Mouse (Mus musculus) hematopoietic stem cell, adult 5-6 weeks (primary cell): ENCODE data around the gene Il1rl1. TPM values are rescaled to one million over a fixed set of nuclear protein-coding genes. Genes with fewer than 3 reads are reported as not detected.
A peak's percentile ranks its signal among the peaks of the same experiment; 100 is the strongest.

Experiments used
- ATAC-seq, 2 experiments: fragments of 125-278 bp in 1 of 2; replicated peaks in 1 of 2; 2 replicates each; pipeline ENCODE4 v1.8.0; 2016 to 2017; ENCODE audit warnings: inconsistent platforms in 2 of 2, mild to moderate bottlenecking in 2 of 2, moderate number of reproducible peaks in 2 of 2, low read depth in 1 of 2, moderate TSS enrichment in 1 of 2; ENCODE audit not compliant: low FRiP score in 2 of 2, poor library complexity in 2 of 2, severe bottlenecking in 2 of 2, insufficient read depth in 1 of 2, low TSS enrichment in 1 of 2
- total RNA-seq: library from RNA; stranded (forward); fragments of 172-1452, 232-1000 nt; gene quantifications from 2 replicates; pipeline ENCODE4 v1.2.3, GENCODE M21; 2017

Gene Il1rl1
- total RNA-seq, 1 experiment from 2014 or later = 17.5 TPM

DNA sequence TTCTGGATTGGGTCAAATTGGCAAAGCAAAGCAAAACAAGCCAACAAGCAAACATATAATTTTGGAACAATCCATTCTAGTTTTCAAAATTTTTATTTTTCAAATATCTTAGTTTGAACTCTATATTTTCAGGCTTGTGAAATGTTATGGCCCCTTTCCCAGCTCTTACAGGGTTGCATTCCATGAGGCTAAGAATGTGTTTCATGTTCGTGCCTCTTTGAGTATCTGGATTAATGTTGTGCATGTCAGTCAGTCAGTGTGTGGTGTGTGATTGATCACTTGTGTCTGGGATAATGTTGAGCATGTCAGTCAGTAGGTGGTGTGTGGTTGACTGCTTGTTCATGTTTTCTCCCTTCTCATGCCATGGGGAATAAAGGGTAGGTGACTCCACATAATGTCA lies 1.5 kb upstream of the Il1rl1 start:
- ATAC-seq = no peak

DNA sequence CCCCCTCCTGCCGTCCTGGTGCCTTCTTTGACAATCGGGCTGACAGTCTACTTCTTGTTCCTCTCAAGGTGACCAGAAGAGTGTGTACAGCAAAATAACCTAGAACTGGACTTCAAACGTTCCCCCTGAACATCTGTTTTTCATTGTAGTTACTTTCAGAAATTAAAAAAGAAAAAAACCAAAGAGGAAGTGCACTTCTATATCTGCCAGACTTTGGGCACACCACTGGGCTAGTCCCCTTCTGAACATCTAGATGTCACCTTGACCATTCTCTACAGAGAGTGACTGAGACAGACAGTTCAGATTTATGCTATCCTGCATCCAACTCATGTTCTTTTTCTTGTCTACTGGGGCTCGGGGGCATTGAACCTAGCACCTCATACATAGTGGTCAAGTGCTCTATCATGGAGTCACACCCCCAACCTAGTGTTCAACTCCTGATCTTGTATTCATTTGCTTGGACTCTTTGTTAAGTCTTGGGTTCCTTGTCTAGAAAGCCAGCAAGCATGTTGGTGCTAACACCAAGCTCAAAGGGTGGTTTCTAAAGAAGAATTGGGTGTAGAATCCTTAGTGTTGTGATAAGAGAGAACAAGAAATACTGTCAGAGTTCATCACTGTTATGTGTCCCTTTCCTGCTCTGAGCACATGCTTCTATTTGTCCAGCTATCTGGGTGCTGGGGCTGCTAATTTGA lies 919 bp downstream of the Il1rl1 start:
- ATAC-seq = no peak

DNA sequence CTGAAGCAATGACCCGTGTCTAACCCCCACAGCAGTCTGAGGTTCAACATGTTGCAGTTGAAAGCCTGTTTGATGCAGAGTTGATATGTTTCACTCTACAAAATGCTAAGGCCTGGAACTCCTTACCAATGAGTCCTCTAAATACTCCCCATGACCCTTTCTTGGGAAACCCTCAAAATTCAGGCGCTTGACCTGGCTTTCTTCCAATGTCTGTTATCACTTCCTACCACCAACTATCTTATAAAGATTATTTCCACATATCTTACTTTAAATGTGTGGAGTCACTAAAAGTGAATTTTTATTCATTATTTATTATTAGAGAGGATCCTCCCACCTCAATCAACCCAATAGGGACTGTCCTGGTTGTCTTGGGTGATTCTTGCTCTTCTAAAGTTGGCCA lies 2.8 kb downstream of the Il1rl1 start:
- ATAC-seq = no peak

DNA sequence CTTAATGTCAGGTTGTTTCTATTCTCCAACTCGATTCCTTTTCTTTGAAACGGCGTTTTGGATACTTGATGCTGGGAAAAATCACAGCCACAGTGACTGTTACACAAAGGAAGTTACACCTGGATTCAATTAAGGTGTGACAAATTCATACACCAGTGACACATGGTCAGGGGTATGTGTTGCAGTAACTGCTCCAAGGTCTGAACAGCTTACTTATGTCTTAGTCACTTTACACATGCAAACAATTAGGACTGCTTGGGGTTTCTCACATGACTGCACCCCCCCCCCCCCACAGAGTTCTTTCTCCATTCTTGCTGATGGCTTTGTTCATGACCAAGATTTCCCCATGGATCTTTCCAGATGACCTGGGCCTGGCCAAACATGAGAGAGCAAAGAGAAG lies 6.6 kb downstream of the Il1rl1 start:
- no peak for ATAC-seq

DNA sequence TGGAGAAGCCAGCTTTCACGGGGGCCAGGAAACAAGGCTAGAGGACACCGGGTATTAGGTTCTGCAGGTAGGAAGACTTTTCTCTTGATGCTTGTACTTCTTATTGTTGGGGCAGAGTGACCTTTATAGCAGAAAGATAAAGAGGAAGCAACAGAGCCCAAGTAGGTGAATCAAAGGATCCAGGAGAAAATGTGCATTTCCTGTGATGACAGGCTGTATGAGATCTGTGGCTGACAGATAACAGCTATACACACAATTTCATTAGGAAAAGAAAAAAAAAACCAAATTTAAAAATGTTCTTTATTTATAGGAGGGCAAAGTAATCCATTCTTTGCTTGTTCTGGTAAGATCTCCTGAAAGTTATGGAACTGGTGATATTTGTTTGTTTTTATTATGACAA lies 8.0 kb downstream of the Il1rl1 start:
- no peak for ATAC-seq

DNA sequence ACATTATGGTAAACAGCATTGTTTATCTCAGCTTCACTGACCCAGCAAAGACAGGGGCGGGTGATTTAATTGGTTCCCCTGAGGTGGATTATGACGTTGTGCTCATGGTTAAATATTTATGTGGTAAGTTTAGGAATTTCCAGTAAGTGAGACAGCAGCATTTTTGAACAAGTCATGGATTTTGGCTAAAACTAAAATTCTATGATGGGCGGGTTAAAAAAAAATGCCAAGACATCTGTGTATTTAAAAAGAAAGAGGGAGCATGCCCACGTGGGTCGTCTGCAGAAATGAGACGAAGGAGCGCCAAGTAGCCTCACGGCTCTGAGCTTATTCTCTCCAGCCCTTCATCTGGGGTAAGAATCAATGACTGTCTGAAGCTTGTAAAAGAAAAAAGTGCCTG lies 10.1 kb downstream of the Il1rl1 start:
- no peak for ATAC-seq

DNA sequence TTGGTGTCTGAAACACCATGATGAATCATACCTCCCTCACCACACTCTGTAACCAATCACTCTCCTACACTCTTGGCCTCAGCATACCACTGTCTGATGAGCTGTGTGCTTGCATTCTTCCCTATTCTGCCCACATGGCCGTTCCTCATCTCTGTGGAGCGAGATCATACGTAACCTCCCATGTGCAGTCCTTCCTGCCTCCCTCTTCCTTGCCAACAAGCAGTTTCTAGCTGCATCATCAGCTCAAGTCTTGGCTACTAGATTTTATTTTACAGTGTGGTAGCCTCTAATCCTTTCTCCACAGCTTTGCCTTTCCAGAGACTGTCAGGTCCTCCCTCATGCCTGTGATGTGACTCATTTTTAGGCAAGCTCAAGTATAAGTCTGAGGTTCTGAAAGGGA lies 15.4 kb downstream of the Il1rl1 start:
- ATAC-seq = no peak

DNA sequence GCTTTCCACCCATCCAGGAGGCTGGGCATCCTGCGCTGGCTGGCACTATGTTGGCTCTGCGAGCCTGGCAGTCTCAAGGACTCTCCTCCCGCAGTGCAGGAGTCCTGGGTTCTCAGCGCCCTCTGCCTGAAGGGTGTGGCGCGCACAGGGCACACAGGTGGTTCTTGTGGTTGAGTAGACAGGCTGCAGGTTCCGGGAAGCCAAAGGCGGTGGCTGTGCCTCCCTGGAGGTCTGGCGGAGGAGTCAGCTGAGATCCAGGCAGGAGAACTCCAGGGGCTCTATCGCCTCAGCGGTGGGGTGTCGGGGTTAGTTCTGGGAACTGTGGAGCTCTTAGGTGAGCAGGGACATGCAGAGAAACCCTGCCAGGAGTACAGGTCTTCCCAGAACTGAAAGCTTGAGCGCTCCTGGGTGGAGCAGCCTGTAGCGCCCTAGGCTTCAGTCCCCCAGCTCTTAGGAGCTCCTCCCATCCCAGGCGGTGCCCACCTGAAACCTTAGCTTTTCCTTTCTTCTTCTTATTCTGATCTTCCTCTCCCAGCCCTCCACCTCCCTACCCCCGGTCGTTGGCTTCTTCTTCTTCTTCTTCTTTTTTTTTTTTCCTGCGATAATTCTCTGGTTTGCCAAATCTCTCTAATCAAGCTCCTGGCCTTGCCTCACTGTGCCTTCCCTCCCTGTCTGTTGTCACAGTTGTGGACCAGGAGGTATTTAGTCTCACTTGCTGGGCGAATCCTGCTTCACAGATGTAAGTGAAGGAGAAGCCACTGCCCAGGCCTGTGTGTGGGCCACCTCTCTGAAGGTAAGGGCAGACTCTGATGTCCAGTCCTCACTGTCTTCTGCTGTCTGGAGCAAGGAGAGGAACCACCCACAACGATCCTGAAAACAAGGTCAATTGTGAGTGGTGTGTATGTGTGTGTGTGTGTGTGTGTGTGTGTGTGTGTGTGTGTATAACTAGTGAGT lies 36.4 kb downstream of the Il1rl1 start, which contains the start of gene Il18r1:
Gene Il18r1, plus strand, starts transcription at position 76 of the 954 bp plus-strand sequence.
- ATAC-seq = peak; percentile 68 to 73

DNA sequence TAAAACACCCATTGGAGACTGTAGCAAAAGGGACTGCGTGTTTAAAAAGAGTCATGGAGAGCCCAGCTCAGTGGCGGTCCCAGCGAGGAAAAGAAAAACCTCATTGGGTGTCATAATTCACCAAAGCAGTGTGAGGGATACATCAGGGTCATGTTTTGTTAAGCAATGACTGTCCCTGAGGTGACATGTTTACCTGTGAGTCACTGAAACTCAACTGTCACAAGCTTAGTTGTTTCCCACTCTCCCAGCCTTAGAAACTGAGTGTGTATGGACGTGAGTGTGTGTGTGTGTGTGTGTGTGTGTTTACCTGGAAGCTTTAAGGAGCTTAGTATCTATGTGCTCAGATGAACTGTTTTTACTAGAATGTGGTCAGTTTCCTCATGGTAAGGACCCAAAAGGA lies 37.9 kb downstream of the Il1rl1 start:
- ATAC-seq = no peak

DNA sequence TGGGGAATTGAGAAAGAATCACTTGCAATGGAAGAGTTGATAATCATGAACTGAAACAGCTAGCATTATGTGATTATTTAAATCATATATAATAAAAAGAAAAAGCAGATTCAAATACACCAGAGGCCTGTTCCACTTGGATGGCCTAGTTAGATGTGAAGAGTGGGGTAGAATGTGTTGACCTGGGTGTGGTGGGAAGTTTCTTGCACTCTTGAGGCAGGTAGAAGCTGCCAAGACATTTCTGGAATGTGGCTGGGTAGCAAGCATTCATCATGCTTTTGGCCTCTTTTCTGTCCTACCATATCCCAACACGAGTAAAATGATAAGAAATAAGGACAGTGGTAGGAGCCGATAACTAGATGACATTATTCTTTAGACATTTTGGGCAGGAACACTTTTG lies 39.4 kb downstream of the Il1rl1 start:
- no peak for ATAC-seq

DNA sequence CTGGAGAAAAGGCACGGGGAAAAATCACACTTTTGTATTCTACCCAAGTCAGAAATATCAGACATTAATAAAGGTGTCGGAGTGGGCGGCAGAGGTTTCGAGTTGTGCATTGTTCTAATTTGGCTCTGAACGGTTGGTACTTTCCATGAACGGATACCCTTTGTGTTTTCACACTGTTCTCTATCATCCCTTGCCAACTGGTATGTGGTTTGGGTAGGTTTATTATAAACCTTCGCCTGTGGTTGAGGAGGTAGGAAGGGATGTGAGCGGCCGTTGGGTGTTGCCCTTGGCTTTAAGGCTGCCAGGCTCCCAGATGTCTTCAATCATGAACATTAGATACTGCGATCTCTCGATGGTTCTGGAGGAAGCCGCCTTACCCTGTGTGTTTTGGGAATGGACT lies 40.5 kb downstream of the Il1rl1 start:
- ATAC-seq = peak; percentile 32 to 69; a peak in 3 of 4 replicates

DNA sequence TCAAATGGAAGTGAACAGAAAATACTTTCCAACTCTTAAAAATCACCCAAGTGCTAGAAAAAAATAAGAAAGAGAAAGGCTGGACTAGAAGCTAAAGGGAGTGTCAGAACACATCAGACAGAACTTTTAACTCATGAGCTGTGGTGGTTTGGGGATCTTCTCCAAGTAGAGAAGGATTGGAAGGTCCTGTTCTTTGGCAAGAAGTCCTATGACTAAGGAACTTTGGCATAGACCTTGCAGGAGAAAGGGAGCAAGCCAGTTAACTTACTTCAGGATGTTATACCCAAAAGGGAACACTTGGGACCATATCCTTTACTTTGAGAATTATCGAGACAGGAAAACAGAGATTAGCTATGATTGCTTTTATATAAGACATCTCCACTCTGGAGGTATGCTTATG lies 43.0 kb downstream of the Il1rl1 start:
- no peak for ATAC-seq

DNA sequence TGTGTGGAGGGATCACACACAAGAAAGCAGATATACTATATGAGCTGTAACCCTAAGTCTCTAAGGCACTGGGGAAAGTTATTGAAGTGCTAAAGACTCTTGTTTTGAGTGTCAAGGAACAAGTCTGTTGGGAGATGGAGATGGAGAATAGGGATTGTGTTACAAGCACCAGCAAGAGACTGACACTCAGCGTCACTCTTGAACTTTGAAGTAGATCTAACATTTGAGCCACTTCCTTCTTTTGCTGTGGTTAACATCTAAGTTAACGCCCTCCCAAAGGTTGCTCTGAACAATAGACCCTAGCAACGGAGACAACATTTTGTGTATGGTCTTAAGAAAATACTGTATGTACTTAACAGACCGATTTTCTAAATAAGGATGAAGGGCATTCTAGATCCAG lies 44.3 kb downstream of the Il1rl1 start:
- ATAC-seq = peak; percentile 57 to 62

DNA sequence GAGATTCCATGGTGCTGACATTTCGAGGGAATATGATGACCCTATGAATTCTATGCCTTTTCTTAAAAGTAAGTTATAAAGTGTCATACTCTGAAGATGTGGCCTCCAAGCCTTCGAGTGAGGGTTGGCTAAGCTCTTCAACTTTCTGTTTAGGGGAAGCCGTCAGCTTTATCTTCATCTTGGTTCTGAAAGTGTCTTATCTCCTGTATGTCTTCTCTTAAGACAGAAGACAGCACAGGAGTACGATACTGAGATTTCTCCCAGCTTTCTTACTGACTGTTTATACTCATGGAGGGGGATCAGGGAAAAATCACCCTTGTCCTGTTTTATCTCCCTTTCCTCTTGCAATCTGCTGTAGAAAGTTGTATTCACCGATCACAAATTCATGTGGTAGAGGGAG lies 45.0 kb downstream of the Il1rl1 start:
- ATAC-seq = no peak

DNA sequence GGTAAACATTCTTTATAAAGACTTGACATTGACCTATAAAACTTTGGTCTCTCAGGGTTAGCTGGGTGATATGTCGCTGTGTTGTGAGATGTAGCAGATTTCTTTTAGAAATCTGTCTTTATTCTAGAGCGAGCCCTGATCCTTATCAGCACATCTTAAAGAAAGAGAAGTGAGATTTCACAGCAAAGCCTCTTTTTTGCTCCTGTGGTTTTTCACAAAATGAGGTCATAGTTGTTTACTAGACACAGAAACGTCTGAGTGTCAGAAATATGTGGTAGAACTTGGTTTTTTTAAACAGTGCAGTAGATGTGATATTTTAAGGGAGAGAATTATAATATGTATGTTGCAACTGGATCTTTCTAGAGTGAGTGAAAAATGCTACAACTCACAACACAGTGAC lies 46.3 kb downstream of the Il1rl1 start:
- ATAC-seq = peak in 1 of 2 experiments; percentile 51; a peak in 1 of 4 replicates

DNA sequence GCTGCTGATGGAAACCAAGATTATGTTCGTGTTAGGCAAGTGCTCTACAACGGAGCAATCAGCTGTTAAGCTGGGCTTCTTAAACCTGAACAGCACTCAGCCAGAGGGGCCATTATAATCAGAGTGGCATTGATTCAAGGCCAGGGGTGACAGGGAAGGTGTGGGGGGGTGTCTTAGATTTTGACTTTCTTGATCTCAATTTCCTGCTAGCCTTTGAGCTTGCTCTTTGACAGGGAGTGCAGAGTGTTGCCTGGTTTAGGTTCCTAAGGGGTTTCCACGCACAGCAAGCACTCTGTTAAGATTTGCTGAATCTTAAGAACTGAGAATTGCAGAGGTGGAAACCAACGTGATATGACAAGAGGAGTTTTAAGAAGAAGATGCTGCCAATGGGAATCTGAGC lies 47.4 kb downstream of the Il1rl1 start:
- no peak for ATAC-seq

DNA sequence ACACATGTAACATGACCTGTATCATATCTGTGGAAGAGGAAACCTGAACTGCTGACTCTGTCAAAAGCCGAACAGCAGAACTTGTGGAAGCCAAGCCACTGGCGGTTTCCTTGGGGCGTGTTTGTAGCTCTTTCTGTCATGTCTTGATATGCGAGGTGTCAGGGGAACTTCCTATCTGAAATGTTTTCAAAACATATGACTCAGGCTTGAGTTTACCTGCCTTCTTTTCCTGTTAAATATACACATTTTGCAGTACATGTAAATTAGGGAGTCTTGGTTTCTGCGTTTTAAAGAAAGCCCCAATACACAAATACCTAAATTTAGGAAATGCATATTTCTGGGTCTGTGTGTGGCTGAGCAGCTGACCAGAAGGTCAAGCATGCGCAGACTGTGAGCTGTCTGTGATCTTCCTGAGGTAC lies 50.1 kb downstream of the Il1rl1 start:
- ATAC-seq = peak; percentile 67 to 79

DNA sequence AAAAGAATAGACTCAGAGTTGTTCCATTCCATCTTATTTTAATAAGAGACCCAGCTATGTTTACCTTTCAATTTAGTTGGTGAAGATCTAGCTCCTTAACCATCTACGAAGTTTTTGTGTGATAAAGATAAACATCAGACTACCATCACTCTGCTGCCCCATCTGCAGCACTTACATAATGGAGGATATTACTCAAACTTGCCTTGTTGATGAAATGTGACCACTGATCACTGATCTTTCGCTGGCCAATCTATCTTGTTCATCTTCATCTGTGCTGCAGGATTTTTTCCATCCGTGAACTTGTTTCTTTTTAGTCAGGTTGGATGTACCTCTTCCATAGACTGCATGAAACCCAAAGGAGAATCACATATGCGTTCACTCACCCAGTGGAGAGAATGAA lies 65.2 kb downstream of the Il1rl1 start:
- no peak for ATAC-seq
